Mouse (Mus musculus) lung, adult 2 months (tissue): ENCODE results near the gene Gm37240.

Experiments
- CTCF ChIP-seq: fragments of 200-500 bp; IDR thresholded peaks from 2 replicates; pipeline ENCODE4 v1.5.1; 2011; ENCODE audit warnings: mild to moderate bottlenecking, low read length, control low read depth; ENCODE audit not compliant: insufficient read depth
- POLR2A ChIP-seq: fragments of 200-500 bp; IDR thresholded peaks from 2 replicates; pipeline ENCODE4 v1.6.1; 2011; ENCODE audit warnings: low read depth, mild to moderate bottlenecking, control low read depth, low read length, borderline replicate concordance; ENCODE audit errors: extremely low read depth

GRCm38 (mm10) chr3:85369847-85370246, 517.5 kb downstream of the Gm37240 start:
- TF ChIP-seq POLR2A (no peak), CTCF (no peak)
